Mouse (Mus musculus) heart, postnatal 0 days (tissue): ENCODE measurements at regions not wholly inside any gene's neighbourhood (a gene's known extent, or its start where the extent isn't known, plus 50 kb on each side); places are given as distances from the start of the nearest gene placed in this dataset.

Experiments
- CTCF ChIP-seq: IDR thresholded peaks from 2 replicates; pipeline ENCODE4 v1.5.1; 2016; ENCODE audit warnings: antibody characterized with exemption, control low read depth, low read depth
- EP300 ChIP-seq: IDR thresholded peaks from 2 replicates; pipeline ENCODE4 v1.6.1; 2016; ENCODE audit warnings: antibody characterized with exemption, low read depth

DNA sequence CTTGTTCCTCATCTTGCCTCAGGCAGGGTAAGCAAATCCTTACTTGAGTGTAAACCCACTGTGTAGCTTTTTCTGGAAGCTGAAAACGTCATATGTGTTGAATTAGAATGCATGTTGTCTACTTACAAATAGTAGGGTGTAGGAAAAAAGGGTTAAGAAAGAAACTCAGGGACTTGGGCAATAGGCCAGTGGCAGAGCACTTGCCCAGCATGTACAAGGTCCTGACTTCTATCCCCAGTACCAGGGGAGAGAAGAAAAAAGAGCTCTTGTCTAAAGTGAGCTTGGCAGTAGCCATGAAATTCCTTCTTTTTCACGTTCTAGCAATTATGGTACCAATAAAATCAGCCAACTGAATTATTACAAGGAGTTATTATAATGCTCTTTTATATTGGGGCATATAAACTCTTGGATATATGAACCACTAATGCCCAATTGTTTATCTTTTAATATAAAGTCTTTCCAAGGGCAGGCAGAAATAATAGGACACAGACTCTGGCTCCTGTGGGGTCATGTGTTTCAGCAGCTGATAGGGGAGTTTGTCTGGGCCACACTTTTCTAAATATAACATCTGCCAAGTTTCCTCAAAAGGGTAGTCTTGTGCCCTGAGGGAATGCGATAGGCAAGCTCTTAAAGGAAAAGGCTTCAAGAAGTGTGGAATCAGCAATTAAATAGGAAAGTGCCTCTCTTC lies 63.6 kb upstream of the Ralgapa2 start:
- no peak for TF ChIP-seq CTCF
- TF ChIP-seq EP300, result peak; percentile 88
